Mouse (Mus musculus) right cerebral cortex, postnatal 25 days (tissue): Measurements from ENCODE around the gene Osgep.
A peak's percentile ranks its signal among the peaks of the same experiment; 100 is the strongest.
"Not testable (repeated sequence)": the region's sequence is repeated elsewhere in the genome, so short reads cannot be mapped to it uniquely, and the experiment has no call there.

Experiments
- DNase-seq: peaks from one replicate; pipeline ENCODE4 v3.0.0; 2022

The Osgep gene

DNA sequence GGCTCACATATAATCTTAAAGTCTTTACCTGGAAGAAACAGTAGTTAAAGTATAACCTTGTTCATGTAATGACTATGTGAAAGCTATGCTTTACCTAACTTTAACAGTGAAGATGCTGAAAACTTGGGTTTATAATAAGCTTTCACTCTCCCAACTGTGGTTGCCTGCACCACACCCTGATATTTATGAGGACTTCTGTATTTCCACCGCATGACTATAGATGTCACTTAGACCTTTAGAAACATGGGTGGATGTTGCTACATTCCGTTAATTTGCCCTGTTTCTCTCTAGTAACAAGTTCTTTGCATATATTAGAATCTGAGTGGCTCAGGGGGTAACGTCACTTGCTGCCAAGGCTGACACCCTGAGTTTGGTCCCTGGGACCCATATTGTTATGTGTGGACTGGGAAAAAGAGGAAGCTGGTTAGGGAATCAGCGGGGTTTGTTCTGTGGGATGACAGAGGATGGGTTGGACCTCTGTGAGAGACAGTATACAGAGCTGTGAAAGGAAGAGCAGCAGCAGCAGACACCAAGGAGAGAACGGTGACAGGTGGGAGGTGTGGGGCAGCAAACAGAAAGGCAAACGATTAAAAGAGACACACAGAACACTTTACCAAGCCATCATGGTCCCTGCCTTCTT is 49.0 kb downstream of the Osgep start:
- no peak for DNase-seq

- DNase-seq, result no peak
Measured at GRCm38 (mm10) chr14:50875175-50875574, 49.5 kb downstream of the Osgep start.

- no peak for DNase-seq
Measured at GRCm38 (mm10) chr14:50871284-50871683, 53.4 kb downstream of the Osgep start.

DNA sequence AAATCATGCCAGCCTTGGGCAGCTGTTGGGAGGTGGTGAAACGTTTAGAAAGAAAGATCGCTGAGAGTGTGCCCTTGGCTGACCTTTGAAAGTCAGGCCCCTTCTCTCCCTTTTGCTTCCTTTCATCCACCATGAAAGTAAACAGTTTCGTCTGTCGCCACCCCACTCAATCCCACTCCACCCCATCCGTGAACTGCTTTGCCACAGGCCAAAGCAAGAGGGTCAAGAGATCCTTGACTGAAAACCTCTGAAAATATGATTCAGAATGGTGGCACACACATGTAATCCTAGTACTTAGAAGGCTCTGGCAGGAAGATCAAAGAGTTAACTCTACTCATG is 53.9 kb downstream of the Osgep start:
- DNase-seq, result no peak

DNA sequence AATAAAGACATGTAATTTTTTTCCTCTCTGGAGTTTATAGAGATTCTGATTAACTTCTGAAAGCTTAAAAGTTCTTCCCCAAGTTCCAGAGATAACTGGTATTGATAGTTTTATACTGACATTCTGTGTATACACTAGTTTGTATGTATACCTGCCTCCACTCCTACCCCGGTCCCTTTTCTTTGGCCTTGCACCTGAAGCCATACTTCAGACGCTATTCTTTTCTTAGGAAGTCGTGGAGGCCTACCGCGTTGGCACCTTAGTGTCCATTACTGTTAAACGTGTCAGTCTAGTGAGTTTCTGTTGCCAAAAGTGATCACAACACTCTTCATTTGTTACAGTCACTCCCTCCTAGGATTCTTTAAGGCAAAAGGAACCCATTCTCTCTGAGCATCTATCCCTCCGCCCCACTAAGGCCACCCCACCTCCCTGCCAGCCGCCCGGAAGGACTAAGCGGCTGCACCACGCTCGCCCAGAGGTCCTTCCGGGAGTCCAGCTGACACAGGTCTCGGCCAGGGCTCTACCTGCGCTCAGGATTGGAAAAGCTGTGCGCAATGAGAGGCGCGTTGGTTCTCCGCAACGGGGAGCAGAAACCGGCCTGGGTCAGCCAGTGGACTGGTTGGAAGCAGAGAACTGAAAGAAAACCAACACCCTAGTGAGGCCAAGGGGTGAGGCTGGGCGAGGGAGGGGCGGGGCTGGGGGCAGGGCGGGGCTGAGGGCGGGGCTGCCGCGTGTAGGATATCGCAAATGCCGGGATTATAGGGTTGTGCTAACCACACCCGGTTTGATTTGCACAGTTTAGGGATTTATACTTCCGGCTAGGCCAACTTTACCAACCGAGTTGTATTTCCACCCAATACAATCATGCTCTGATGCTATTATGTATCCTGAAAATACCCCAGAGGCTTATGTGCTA is 54.5 kb downstream of the Osgep start, which contains the start of gene Tep1:
Gene Tep1, minus strand, starts transcription at position 672 of the 916 bp plus-strand sequence.
- peak; percentile 58 for DNase-seq

- DNase-seq, result no peak
Measured at GRCm38 (mm10) chr14:50868656-50869055, 56.0 kb downstream of the Osgep start.

GRCm38 (mm10) chr14:50868211-50868610 is 56.5 kb downstream of the Osgep start:
- DNase-seq, result no peak

DNA sequence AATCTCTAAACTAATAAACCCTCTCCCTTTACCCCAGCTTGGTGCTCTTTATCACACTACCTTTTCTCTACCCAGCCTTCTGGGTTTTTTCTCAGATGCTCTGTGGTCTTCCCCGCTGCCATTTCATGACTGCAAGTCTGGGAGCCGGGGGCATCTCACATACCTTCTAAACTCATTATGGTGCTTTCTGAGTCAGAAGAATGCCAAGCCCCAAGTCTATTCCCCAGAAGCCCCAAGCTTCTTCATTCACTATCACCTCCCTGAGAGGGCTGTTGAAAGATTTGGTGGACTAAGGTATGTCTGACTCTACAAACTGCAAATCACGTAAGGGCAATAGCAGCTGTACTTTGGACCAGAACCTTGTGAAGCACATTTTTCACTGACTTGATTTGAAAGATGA is 57.7 kb downstream of the Osgep start:
- no peak for DNase-seq

- not testable (repeated sequence) for DNase-seq
Measured at GRCm38 (mm10) chr14:50865005-50865404, 59.7 kb downstream of the Osgep start.

- DNase-seq, result no peak
Measured at GRCm38 (mm10) chr14:50862641-50863040, 62.1 kb downstream of the Osgep start.
